Mouse (Mus musculus) c-Kit-positive CD71-positive TER-119-negative erythroid progenitor cells, embryonic 14.5 days (primary cell): Measurements from ENCODE around the gene Setd2.

Experiments
- DNase-seq: peaks from one replicate; pipeline ENCODE4 v3.0.0-alpha.2; 2013; ENCODE audit warnings: low read depth

The Setd2 gene

GRCm38 (mm10) chr9:110532538-110533291 lies at the start of gene Setd2:
TSS of gene Setd2 (plus strand) at chr9:110532597.
- DNase-seq: peak; percentile 32

- DNase-seq: no peak
Measured at GRCm38 (mm10) chr9:110488841-110489240, 43.6 kb upstream of the Setd2 start.

GRCm38 (mm10) chr9:110490913-110491312 lies 41.5 kb upstream of the Setd2 start:
- DNase-seq: no peak

GRCm38 (mm10) chr9:110525737-110526136 lies 6.7 kb upstream of the Setd2 start:
- DNase-seq: no peak

- DNase-seq: peak; percentile 19
Measured at GRCm38 (mm10) chr9:110529002-110529737, 3.2 kb upstream of the Setd2 start.

- no peak for DNase-seq
Measured at GRCm38 (mm10) chr9:110530650-110531049, 1.7 kb upstream of the Setd2 start.

- DNase-seq: no peak
Measured at GRCm38 (mm10) chr9:110531151-110531791, 1.1 kb upstream of the Setd2 start.

GRCm38 (mm10) chr9:110531914-110532489 lies 395 bp upstream of the Setd2 start:
- DNase-seq: peak; percentile 83

- DNase-seq: peak; percentile 28
Measured at GRCm38 (mm10) chr9:110533645-110534044, 1.2 kb downstream of the Setd2 start.

- no peak for DNase-seq
Measured at GRCm38 (mm10) chr9:110535114-110535513, 2.7 kb downstream of the Setd2 start.

GRCm38 (mm10) chr9:110536636-110537035 lies 4.2 kb downstream of the Setd2 start:
- DNase-seq: no peak

GRCm38 (mm10) chr9:110538511-110538910 lies 6.1 kb downstream of the Setd2 start:
- no peak for DNase-seq

- DNase-seq: no peak
Measured at GRCm38 (mm10) chr9:110541988-110542387, 9.6 kb downstream of the Setd2 start.

GRCm38 (mm10) chr9:110548261-110548660 lies 15.9 kb downstream of the Setd2 start:
- DNase-seq: no peak

GRCm38 (mm10) chr9:110568309-110568708 lies 35.9 kb downstream of the Setd2 start:
- no peak for DNase-seq

GRCm38 (mm10) chr9:110582161-110582560 lies 49.8 kb downstream of the Setd2 start:
- no peak for DNase-seq

- DNase-seq: no peak
Measured at GRCm38 (mm10) chr9:110583521-110583920, 51.1 kb downstream of the Setd2 start.

GRCm38 (mm10) chr9:110611471-110611870 lies 79.1 kb downstream of the Setd2 start:
- DNase-seq: no peak

- DNase-seq: no peak
Measured at GRCm38 (mm10) chr9:110617081-110617480, 84.7 kb downstream of the Setd2 start.

GRCm38 (mm10) chr9:110620180-110620579 lies 87.8 kb downstream of the Setd2 start:
- DNase-seq: no peak

- DNase-seq: no peak
Measured at GRCm38 (mm10) chr9:110620685-110621084, 88.3 kb downstream of the Setd2 start.

GRCm38 (mm10) chr9:110622621-110623219 lies 90.3 kb downstream of the Setd2 start:
- no peak for DNase-seq
